Mouse (Mus musculus) mouse embryonic stem cell (cell line): ENCODE results near the gene Nme6.

Experiments
- in situ Hi-C, 2 experiments: fragments of 300-500 bp; cut with MboI; formaldehyde crosslinking; loops; 1 replicate in 1 of 2; 3 replicates in 1 of 2; pipeline ENCODE4 v1.14.3; 2019 to 2020; ENCODE audit warnings: low sequenced_read_pairs in 2 of 2, low pct_unique_long_range_greater_than_20kb in 1 of 2, mixed read lengths in 1 of 2; ENCODE audit not compliant: unreplicated experiment in 1 of 2

The Nme6 gene

GRCm38 (mm10) chr9:109863085-109863484 is 30.5 kb downstream of the Nme6 start:
- in situ Hi-C loops: no loop called here

- in situ Hi-C loops: no loop called here
Measured at GRCm38 (mm10) chr9:109866218-109866617, 33.7 kb downstream of the Nme6 start.

DNA sequence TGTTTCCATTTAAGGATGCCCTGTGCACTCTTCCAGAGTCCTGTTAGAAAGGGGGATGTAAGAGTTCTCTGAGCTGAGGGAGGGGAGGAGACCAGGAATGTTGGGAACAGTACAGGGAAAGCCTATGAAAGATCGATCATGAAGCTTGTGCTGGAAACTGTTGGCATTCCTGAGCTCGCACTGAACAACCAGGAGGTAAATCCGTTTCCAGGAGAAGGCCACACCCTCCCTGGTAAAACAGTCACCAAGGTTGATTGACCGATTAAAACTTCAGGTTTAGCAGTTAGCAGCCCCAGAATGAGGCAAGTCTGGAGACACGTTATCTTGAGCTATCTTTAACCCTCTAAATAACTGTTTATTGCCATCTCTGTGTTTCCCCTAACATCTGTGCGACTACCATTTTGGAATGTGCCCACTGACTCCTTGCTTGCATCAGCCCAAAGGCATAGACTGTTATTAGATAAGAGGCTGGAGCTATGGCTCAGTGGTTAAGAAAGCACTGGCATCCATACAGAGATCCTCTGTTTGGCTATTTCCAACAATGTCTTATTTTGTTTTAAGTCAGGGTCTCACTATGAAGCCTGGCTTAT is 38.5 kb downstream of the Nme6 start:
- in situ Hi-C loops: no loop called here

DNA sequence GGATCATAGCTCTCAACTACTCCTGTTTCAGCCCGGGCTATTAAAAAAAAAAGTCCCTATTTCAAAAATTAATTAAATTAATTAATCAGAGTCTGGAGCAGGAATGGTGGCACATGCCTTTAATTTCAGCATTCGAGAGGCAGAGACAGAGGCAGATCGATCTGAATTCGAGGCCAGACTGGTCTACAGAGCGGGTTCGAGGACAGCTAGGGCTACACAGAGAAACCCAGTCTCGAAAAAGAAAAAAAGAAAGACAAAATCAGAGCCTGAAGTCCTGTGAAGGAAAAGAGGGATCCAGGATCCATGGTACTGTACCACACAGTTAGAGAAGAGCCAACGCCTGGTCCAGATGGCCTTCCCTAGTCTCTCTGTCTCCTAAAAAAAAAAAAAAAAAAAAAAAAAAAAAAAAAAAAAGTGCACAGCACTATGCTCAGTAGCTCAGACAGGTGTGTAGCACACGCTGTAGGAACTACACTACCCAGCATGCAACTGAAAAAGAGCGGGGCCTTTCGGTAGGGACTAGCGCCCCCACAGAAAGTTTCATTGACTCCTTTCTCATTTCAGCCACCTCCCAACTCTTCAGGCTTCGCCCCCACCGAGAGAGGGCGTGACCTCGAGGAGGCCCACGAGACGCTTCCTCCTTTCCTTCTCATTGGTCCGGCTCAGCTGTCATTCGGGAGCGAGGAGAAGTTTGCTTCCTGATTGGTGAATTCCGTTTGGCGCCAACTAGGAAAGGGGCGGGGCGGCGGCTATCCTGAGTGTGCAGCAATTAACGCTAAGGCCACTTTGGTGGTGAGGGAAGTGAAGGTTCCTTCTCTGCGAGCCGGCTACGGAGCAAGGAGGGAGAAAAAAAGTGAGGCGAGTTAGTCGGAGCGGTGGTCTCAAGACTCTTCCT is 42.5 kb downstream of the Nme6 start, which contains the start of gene Cdc25a:
Cdc25a (plus strand) TSS at position 783 of the 895 bp plus-strand sequence.
- in situ Hi-C loops: no loop called here

DNA sequence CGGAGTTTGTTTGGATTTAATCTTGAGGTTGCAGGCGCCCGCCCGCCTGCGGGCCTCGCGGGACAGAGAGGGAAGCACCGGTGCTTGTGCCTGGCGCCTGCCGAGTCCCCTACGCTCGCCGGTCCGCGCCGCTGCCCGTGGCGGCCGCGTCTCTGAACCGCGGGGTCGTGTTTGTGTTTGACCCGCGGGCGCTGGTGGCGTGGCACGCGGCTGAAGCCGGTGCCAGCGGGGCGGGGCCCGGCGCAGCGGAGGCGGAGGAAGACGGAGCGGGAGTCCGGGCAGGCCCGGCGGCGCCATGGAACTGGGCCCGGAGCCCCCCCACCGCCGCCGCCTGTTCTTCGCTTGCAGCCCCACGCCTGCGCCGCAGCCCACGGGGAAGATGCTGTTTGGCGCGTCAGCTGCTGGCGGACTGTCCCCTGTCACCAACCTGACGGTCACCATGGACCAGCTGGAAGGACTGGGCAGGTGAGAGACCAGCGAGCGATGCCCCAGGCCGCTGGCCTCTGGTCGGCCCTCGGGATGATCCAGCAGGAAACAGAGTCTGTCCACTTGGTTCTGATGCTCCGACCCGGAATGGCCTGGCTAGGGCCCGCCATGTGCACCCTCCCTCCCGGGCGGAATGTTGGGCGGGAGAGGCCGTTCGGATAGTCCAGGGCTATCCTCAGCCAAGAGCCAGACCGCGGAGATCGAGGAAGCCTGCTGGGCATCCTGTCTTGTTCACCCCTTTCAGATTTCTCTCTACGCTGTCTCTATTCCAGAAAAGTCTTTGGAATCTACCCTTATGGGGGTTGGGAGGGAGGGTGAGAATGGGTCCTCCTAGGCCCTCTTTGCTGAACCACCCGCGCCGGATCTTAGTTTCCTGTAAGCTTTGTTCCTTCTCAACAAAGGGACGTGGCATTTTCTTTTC is 43.4 kb downstream of the Nme6 start:
- in situ Hi-C loops: no loop called here

GRCm38 (mm10) chr9:109876756-109877155 is 44.2 kb downstream of the Nme6 start:
- in situ Hi-C loops: no loop called here

GRCm38 (mm10) chr9:109877666-109878065 is 45.1 kb downstream of the Nme6 start:
- in situ Hi-C loops: no loop called here

DNA sequence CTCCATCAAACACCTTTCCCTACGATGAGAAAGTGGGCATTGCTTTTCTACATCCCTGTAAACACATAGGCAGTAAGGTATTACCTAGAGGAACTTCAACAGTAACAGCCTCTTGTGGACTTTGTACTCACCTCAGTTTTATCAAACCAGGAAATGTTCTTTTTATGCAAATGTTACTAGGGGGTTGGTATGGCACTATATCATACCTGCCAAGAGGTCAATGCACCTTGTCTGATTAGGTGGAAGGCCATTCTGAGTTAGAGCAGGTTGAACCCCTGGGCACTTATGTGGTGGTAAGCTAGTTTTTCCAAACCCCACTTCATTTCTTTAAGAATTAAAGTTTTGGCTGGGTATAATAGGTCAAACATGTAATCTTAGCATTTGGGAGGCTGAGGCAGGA is 46.8 kb downstream of the Nme6 start:
- in situ Hi-C loops: no loop called here

DNA sequence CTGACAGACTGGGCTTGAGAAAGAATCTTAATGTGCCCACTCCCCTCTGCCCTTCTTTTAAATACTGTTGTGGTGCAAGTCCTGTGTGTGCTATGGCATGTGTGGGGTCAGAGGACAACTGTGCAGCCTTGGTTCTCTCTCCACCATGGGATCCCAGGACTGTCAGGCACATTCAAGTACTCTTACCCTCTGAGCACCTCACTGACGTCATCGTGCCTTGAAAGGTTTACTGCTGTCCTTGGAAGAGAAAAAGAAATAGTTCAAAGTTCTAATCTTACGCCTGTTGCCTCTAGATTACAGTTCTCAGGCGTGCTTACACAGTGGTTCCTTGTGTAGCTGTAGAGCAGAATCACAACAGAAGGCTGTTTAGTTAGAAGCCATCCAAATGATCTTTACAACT is 53.7 kb downstream of the Nme6 start:
- in situ Hi-C loops: loop anchor here in 1 of 2 experiments (10.0 kb wide), 1 partner anchor 209 kb away; no protein-coding TSS in a partner anchor

GRCm38 (mm10) chr9:109887321-109887720 is 54.8 kb downstream of the Nme6 start:
- in situ Hi-C loops: loop anchor here in 1 of 2 experiments (10.0 kb wide), 1 partner anchor 207 kb away; no protein-coding TSS in a partner anchor

GRCm38 (mm10) chr9:109891501-109891900 is 59.0 kb downstream of the Nme6 start:
- in situ Hi-C loops: loop anchor here in 1 of 2 experiments (10.0 kb wide), 1 partner anchor 203 kb away; no protein-coding TSS in a partner anchor
